Mouse (Mus musculus): ENCODE data around the gene Kdm5a.

DNA sequence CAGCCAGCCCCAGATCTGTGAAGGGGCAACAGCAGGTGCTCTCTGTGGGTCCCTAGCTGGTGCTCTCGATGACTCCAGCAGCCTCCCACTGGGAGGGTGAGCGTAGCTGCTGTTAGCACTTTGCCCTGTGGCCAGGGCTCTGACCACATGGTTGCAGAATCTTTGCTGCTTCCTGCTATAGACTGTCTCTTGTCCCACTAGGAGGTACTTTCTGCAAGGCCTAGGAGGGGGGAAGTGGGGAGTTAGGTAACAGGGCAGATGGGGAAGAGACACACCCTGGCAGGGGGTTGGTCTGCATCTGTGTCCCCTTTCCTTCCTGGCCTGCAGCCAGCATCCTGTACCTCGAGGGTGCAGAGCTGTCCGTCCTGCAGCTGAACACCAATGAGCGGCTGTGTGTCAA lies 109.5 kb downstream of the Kdm5a start:
- TF ChIP-seq GATA1 (IDR thresholded peaks at IDR 0.05; ENCODE audit: borderline replicate concordance, low read length) = no peak
- TF ChIP-seq FLI1 (IDR thresholded peaks at IDR 0.05; ENCODE audit: low read length) = no peak

Data from megakaryocyte, embryonic 14.5 days (primary cell).